Mouse (Mus musculus): ENCODE data around the gene Xirp1. TPM values are rescaled to one million over a fixed set of nuclear protein-coding genes. Genes with fewer than 3 reads are reported as not detected.

The Xirp1 gene
- total and polyA plus RNA-seq, 3 experiments = 55.5 to 133 (median 118) TPM

DNA sequence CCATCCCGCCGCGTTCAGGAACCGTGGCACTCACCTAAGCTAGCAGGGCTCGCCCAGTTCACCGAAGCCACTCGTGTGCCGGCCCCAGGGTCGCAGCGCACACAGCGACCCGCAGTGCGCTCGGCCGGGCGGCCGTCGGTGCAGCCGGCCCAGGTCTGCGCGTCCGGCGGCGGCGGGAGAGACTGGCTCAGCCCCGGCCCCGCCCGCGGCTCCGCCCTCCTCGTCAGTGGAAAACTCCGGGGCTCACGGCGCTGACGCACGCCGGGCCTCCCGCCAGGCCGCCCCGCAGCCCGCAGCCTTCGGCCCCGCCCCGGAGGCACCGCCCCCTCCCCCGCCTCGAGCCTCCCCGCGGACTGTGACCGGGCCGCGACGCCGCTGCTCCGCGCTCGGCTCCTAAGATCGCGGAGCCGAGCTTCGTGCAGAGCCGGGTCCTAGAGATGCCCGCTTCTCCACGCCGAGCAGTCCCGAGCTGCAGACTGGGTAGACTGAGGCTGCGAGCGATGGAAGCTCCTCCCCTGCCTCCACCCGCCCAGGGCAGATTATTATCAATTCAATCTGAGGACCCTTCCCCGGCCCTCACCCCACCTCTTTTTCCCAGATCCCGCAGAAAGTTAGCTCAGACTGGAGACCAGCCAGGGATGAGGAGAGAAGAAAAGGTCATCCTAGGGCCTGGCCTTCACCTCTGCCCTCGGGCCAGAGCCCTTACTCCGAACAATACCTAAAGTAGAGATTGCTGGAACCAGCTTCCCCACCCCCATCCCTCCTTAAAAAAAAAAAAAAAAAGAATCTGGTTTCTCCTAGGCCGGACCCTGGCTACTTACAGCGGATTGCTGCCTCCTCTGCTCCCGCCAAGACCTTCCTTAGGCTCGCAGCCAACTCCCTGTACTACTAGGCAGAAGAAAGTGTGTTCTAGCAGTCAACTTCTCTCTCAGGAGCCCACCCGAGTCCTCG, 39.5 kb downstream of the Xirp1 start:
- peak; percentile 97 for DNase-seq
- H3K4me3 ChIP-seq = peak overlapping the region; percentile 95
- no peaks in the 10 kb centered on the region for H3K27me3 ChIP-seq (ENCODE audit: control insufficient read depth, insufficient read depth, low read length)
- TF ChIP-seq CTCF (IDR thresholded peaks at IDR 0.05) (no peak), EP300 (IDR thresholded peaks at IDR 0.05; ENCODE audit: insufficient read depth, low read depth, low read length) (0 out of 2 replicates have a peak, but pooled peaks have one; percentile 9), POLR2A (IDR thresholded peaks at IDR 0.05; ENCODE audit: insufficient read depth, low read depth, low read length) (peak; percentile 91)
- peaks cover 25% of the 10 kb centered on the region for H3K4me1 ChIP-seq (ENCODE audit: control insufficient read depth, insufficient read depth, low read length)
- 3% methylated on average over 69 of the region's 79 CpGs for WGBS
- peak overlapping the region; percentile 99 for H3K27ac ChIP-seq
- peak overlapping the region; percentile 99 for H3K9ac ChIP-seq (ENCODE audit: low read depth, low read length)
- H3K79me2 ChIP-seq (replicated peaks; ENCODE audit: control insufficient read depth, insufficient read depth, low read length) = 0 out of 2 replicates have a peak, but pooled peaks cover 2% of the 10 kb centered on the region
- intact Hi-C loops (cut with DNase I) = loop anchor here (1.0 kb wide), 1 partner anchor 20 kb away; no protein-coding TSS in a partner anchor
- H3K36me3 ChIP-seq (ENCODE audit: control insufficient read depth, insufficient read depth, low read length) = peaks cover 3% of the 10 kb centered on the region; the same call in 1 of the 2 replicates

DNA sequence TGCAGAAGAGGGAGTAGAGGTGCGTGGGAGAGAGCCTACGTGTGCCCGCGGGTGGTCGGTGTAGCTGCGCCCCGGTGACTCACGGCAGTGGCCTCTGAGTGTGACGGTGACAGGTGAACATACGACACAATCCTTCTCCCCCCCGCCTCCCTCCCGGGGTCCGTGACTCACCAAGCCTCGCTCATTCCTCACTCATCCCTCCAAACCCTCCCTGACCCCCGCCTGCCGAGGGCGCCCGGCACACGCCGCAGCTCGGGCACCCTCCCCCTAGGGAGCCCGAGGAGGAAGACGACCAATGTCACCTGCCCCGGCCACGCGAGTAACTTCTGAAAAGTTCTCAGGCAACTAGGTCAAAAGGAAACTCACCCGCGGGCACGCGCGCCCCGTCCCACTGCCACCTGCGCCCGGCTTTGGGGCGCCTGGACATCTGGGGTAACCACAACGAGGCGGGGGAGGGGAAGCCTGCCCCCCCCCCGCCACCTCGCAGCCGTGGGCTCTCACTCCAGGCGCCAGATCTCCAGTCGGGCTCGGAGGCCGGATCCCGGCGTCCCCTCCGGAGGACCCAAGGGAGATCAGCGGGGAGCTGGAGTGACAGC, 40.3 kb downstream of the Xirp1 start:
- H3K27ac ChIP-seq = peak overlapping the region; percentile 99
- intact Hi-C loops (cut with DNase I) = loop anchor here (1.0 kb wide), 1 partner anchor 19 kb away; no protein-coding TSS in a partner anchor
- H3K36me3 ChIP-seq (ENCODE audit: control insufficient read depth, insufficient read depth, low read length) = peaks cover 3% of the 10 kb centered on the region; the same call in 1 of the 2 replicates
- H3K4me1 ChIP-seq (ENCODE audit: control insufficient read depth, insufficient read depth, low read length) = peaks cover 33% of the 10 kb centered on the region
- H3K4me3 ChIP-seq = peak overlapping the region; percentile 95
- DNase-seq = peak; percentile 75
- TF ChIP-seq EP300 (IDR thresholded peaks at IDR 0.05; ENCODE audit: insufficient read depth, low read depth, low read length) (no peak), CTCF (IDR thresholded peaks at IDR 0.05) (no peak), POLR2A (IDR thresholded peaks at IDR 0.05; ENCODE audit: insufficient read depth, low read depth, low read length) (no peak)
- WGBS = under 1% methylated on average over 48 of the region's 48 CpGs
- no peaks in the 10 kb centered on the region for H3K27me3 ChIP-seq (ENCODE audit: control insufficient read depth, insufficient read depth, low read length)
- 0 out of 2 replicates have a peak, but pooled peaks cover 2% of the 10 kb centered on the region for H3K79me2 ChIP-seq (replicated peaks; ENCODE audit: control insufficient read depth, insufficient read depth, low read length)
- peak overlapping the region; percentile 99 for H3K9ac ChIP-seq (ENCODE audit: low read depth, low read length)

DNA sequence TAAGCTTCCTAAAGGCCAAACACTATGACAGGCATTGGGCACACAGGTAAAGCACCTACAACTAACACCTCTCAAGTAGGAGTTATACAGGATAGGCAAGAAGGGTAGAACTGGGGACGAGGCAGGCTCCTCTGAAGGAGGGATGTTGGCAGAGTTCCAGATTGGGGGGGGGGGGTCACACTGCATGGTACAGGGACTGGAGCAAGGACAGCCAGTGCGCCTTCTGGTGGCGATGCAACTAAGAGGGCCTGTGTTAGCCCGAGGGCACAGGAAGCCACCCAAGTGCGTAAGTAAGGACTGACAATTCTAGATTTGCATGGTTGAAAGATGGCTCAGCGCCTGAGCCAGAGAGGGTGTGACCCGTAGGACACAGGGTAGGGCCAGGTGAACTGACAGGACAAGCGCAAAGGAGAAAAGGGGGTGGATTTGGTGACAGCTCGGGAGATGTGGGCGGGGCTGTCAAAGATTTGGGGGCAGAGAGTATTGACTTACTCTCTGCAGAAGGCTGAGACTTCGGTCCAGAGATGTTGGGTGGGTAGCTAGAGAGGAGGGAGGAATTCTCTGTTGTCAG, 41.1 kb downstream of the Xirp1 start:
- peaks cover 3% of the 10 kb centered on the region; the same call in 1 of the 2 replicates for H3K36me3 ChIP-seq (ENCODE audit: control insufficient read depth, insufficient read depth, low read length)
- DNase-seq = peak; percentile 75 to 83

DNA sequence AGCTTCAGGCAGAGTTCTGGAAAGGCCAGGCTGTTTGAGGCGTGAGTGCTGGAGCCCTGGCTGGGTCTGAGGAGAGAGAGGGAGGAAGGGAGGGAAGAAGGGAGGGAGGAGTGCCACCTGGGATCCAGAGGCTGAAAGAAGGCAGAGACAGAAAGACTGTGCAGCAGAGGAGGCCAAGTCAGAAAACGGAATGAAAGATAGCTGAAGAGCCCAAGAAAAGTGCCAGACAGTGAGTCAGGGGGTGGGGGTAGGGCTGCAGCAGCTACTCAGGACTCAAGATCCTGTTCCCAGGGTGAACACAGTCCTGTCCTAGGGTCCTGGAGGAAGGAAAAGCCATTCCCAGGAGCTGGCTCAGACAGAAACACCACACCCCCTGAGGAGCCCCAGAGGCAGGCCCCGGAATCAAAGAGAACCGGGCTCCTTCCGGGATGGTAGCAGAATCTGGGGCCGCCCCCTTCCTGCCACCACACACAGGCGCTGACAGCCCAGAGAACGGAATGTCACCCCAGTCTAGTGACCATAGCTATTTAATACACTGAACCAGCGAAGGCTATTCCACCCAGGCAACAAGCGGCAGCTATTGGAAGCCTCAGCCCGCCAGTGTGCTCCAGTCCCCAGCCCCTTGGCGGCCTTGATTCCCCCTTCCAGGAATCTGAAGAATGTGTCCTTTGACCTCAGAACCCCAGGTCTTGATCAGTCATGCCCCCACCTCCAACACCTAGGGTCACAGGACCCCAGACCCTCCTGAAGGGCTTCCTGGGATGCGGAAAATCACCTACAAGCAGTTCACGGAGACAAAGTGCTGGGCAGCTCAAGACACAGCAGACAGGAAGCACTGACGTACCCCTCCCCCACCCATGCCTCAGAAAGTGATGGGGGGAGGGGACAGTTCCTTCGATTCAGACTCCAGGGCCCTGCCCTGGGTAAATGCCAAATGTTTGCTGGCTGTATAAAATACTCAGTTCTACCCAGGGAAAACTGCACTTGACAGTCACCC, 41.9 kb downstream of the Xirp1 start:
- under 1% methylated on average over 16 of the region's 16 CpGs for WGBS
- no peaks in the 10 kb centered on the region for H3K27me3 ChIP-seq (ENCODE audit: control insufficient read depth, insufficient read depth, low read length)
- H3K36me3 ChIP-seq (ENCODE audit: control insufficient read depth, insufficient read depth, low read length) = peaks cover 3% of the 10 kb centered on the region; the same call in 1 of the 2 replicates
- peak overlapping the region; percentile 99 for H3K9ac ChIP-seq (ENCODE audit: low read depth, low read length)
- H3K4me3 ChIP-seq = peak overlapping the region; percentile 95
- TF ChIP-seq EP300 (IDR thresholded peaks at IDR 0.05; ENCODE audit: insufficient read depth, low read depth, low read length) = peak; percentile 83; the same call in 1 of the 2 replicates
- TF ChIP-seq POLR2A (IDR thresholded peaks at IDR 0.05; ENCODE audit: insufficient read depth, low read depth, low read length) = peak; percentile 61
- TF ChIP-seq CTCF (IDR thresholded peaks at IDR 0.05) = peak; percentile 36
- DNase-seq = peak; percentile 83 to 90
- H3K27ac ChIP-seq = peak overlapping the region; percentile 99
- intact Hi-C loops (cut with DNase I) = loop anchor here (1.0 kb wide), 1 partner anchor 30 kb away; no protein-coding TSS in a partner anchor
- H3K79me2 ChIP-seq (replicated peaks; ENCODE audit: control insufficient read depth, insufficient read depth, low read length) = 0 out of 2 replicates have a peak, but pooled peaks cover 2% of the 10 kb centered on the region
- peaks cover 45% of the 10 kb centered on the region for H3K4me1 ChIP-seq (ENCODE audit: control insufficient read depth, insufficient read depth, low read length)

More for the DNA sequence above, 41.1 kb downstream of the Xirp1 start:
- H3K27me3 ChIP-seq (ENCODE audit: control insufficient read depth, insufficient read depth, low read length) = no peaks in the 10 kb centered on the region
- H3K4me3 ChIP-seq = peak overlapping the region; percentile 95
- intact Hi-C loops (cut with DNase I) = no loop called here
- H3K4me1 ChIP-seq (ENCODE audit: control insufficient read depth, insufficient read depth, low read length) = peaks cover 38% of the 10 kb centered on the region
- TF ChIP-seq EP300 (IDR thresholded peaks at IDR 0.05; ENCODE audit: insufficient read depth, low read depth, low read length) = peak; percentile 48; the same call in 1 of the 2 replicates
- TF ChIP-seq CTCF (IDR thresholded peaks at IDR 0.05) = peak; percentile 59
- peak; percentile 28; the same call in 1 of the 2 replicates for TF ChIP-seq POLR2A (IDR thresholded peaks at IDR 0.05; ENCODE audit: insufficient read depth, low read depth, low read length)
- peak overlapping the region; percentile 99 for H3K27ac ChIP-seq
- 0 out of 2 replicates have a peak, but pooled peaks cover 2% of the 10 kb centered on the region for H3K79me2 ChIP-seq (replicated peaks; ENCODE audit: control insufficient read depth, insufficient read depth, low read length)
- peak overlapping the region; percentile 99 for H3K9ac ChIP-seq (ENCODE audit: low read depth, low read length)
- WGBS = 1% methylated on average over 11 of the region's 11 CpGs

Data from heart, adult 2 months (tissue).